ENCODE assay signal across 8 mouse cellular contexts in the genomic region with DNA sequence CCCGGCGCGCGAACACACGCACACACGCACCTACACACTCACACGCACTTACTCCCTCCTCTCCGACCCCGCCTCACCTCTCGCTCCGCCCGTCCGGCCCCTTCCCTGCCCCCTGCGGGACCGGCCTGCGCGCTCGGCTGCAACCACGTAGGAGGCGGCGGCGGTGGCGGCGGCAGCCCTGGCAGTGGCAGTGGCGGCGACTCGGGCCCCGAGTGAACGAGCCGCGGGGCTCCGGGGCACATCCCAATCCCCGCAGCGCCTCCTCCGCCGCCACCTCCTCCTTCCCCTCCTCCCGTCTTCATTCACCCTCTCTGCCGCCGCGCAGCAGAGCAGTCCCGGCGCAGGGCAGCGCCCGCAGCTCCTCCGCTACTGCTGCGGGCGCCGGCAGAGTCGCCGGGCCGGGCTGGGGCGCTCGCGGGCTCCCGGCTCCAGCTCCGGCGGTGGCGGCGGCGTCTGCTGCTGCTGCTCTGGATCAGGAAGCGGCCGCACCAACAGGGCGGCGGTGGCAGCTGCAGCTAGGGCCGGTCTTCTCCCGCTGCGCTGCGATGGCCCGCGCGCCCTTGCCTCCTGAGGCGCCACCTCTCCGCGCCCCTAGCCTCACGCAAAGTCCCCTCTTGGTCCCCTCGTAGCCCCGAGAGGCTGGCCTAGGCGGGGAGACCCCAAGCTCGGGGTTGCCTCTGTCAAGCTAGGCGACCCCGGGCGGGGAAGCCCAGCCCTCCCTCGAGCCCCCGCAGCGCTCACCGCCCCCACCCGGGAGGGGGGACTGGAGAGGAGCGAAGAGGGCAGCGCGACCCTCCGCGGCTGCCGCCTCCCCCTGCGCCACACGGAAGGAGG. TPM values are rescaled to one million over a fixed set of nuclear protein-coding genes. Genes with fewer than 3 reads are reported as not detected.
A peak's percentile ranks its signal among the peaks of the same experiment; 100 is the strongest.
DNase-seq lines count a peak whose midpoint lies in the region; ATAC-seq and TF ChIP-seq lines count a peak whose summit lies in the region.

No protein-coding gene starts in this region.

- peaks cover 14% of the 10 kb centered on the region for H3K27me3 ChIP-seq in forebrain, embryonic 12.5 days
- no peaks in the 10 kb centered on the region for H3K27me3 ChIP-seq in heart, postnatal 0 days (ENCODE audit: control insufficient read depth, insufficient read depth, low read length)
- no peaks in the 10 kb centered on the region for H3K27me3 ChIP-seq in lung, embryonic 14.5 days (ENCODE audit: insufficient read depth, low read length)

- H3K27ac ChIP-seq in forebrain, embryonic 12.5 days = peak overlapping the region; percentile 95
- H3K27ac ChIP-seq in heart, postnatal 0 days (ENCODE audit: low read depth) = peak overlapping the region; percentile 92
- H3K27ac ChIP-seq in lung, embryonic 14.5 days (ENCODE audit: low read depth) = peak overlapping the region; percentile 96

- no peak for TF ChIP-seq EP300 in heart, postnatal 0 days (IDR thresholded peaks at IDR 0.05; ENCODE audit: low read depth)

- H3K4me1 ChIP-seq in forebrain, embryonic 12.5 days = peaks cover 51% of the 10 kb centered on the region
- H3K4me1 ChIP-seq in heart, postnatal 0 days (ENCODE audit: control insufficient read depth, insufficient read depth) = peaks cover 32% of the 10 kb centered on the region
- H3K4me1 ChIP-seq in lung, embryonic 14.5 days (ENCODE audit: insufficient read depth) = 0 out of 2 replicates have a peak, but pooled peaks cover 7% of the 10 kb centered on the region

- DNase-seq in CD8-positive naive resting alpha-beta T cell, adult 2 months (ENCODE audit: low read depth in 2 of 2, low spot score in 2 of 2) = peak; percentile 44 to 46
- DNase-seq in c-Kit-positive CD71-negative TER-119-negative erythroid progenitor cells, embryonic 14.5 days (ENCODE audit: low read depth) = peak; percentile 38
- peak; percentile 72 for DNase-seq in heart, postnatal 0 days (ENCODE audit: low spot score)
- peak; percentile 85 to 90 for DNase-seq in kidney, postnatal 4 days
- DNase-seq in lung, embryonic 14.5 days = peak; percentile 78
- peak; percentile 59 for DNase-seq in testis, postnatal 14 days (ENCODE audit: low spot score)

- H3K4me2 ChIP-seq in forebrain, embryonic 12.5 days = peak overlapping the region; percentile 89
- peak overlapping the region; percentile 95 for H3K4me2 ChIP-seq in heart, postnatal 0 days (ENCODE audit: low read depth, low read length)
- H3K4me2 ChIP-seq in lung, embryonic 14.5 days = peak overlapping the region; percentile 80

- TF ChIP-seq CTCF in heart, postnatal 0 days (IDR thresholded peaks at IDR 0.05; ENCODE audit: low read depth) = 0 out of 2 replicates have a peak, but pooled peaks have one; percentile 13
- no peak for TF ChIP-seq CTCF in lung, embryonic 14.5 days (IDR thresholded peaks at IDR 0.05; ENCODE audit: low read depth)

- ATAC-seq in forebrain, embryonic 12.5 days (ENCODE audit: low FRiP score) = peak; percentile 51
- peak; percentile 57 for ATAC-seq in heart, postnatal 0 days (ENCODE audit: insufficient read depth, low read depth)
- ATAC-seq in lung, embryonic 14.5 days (ENCODE audit: insufficient read depth) = peak; percentile 47
- ATAC-seq in neutrophil, adult 5-6 weeks (ENCODE audit: extremely low read depth, insufficient number of reproducible peaks, low FRiP score, poor library complexity, severe bottlenecking) = peak; percentile 29

- peak overlapping the region; percentile 80 for H3K4me3 ChIP-seq in forebrain, embryonic 12.5 days (replicated peaks)
- H3K4me3 ChIP-seq in heart, postnatal 0 days (ENCODE audit: low read depth, low read length) = peak overlapping the region; percentile 69
- peak overlapping the region; percentile 87 for H3K4me3 ChIP-seq in lung, embryonic 14.5 days (ENCODE audit: low read depth, low read length)

- H3K9me3 ChIP-seq in forebrain, embryonic 12.5 days = no peaks in the 10 kb centered on the region
- no peaks in the 10 kb centered on the region for H3K9me3 ChIP-seq in heart, postnatal 0 days (replicated peaks; ENCODE audit: control insufficient read depth, low read length)
- H3K9me3 ChIP-seq in lung, embryonic 14.5 days (ENCODE audit: low read depth, low read length) = no peaks in the 10 kb centered on the region

- under 1% methylated on average over 68 of the region's 95 CpGs for WGBS in forebrain, embryonic 12.5 days
- WGBS in heart, postnatal 0 days = under 1% methylated on average over 74 of the region's 95 CpGs
- WGBS in lung, embryonic 14.5 days = under 1% methylated on average over 75 of the region's 95 CpGs

- no peaks in the 10 kb centered on the region for H3K36me3 ChIP-seq in forebrain, embryonic 12.5 days (replicated peaks)
- H3K36me3 ChIP-seq in heart, postnatal 0 days (replicated peaks; ENCODE audit: control insufficient read depth, insufficient read depth, low read length) = no peaks in the 10 kb centered on the region
- no peaks in the 10 kb centered on the region for H3K36me3 ChIP-seq in lung, embryonic 14.5 days (ENCODE audit: insufficient read depth)

- H3K9ac ChIP-seq in forebrain, embryonic 12.5 days = peak overlapping the region; percentile 79
- peak overlapping the region; percentile 87 for H3K9ac ChIP-seq in heart, postnatal 0 days (replicated peaks; ENCODE audit: low read depth, low read length)
- H3K9ac ChIP-seq in lung, embryonic 14.5 days = peak overlapping the region; percentile 89

RNA-seq across cellular contexts. Expression of gene Atxn1, which starts 1.1 kb away (rescaled TPM):
- 3.7 and 4.0 TPM in 2 replicates for polyA plus RNA-seq in forebrain, embryonic 12.5 days (2016; fragmentation: Nextera tagmentation; extraction: Ambion mirVana)
- 15.0 and 19.5 TPM in 2 replicates for total RNA-seq in heart, postnatal 0 days (2014; rRNA removed; ENCODE audit: low replicate concordance)
- 8.2 and 10.3 TPM in 2 replicates for polyA plus RNA-seq in heart, postnatal 0 days (2015; fragmentation: Nextera tagmentation; extraction: Ambion mirVana)
- polyA plus RNA-seq in lung, embryonic 14.5 days (2014; fragmentation: Nextera tagmentation; extraction: Ambion mirVana) = 3.9 and 6.4 TPM in 2 replicates
- 22.9 and 23.2 TPM in 2 replicates for total RNA-seq in neutrophil, adult 5-6 weeks (2017)

Comparison
In these comparisons a context has a peak if more than half of its experiments do, and no peak if none do; other contexts are left out.
1. Peak in every context shown above with its lines: DNase-seq, ATAC-seq, H3K4me3 ChIP-seq and H3K27ac ChIP-seq.